Mouse (Mus musculus): ENCODE data around the gene Pde7b. TPM values are rescaled to one million over a fixed set of nuclear protein-coding genes. Genes with fewer than 3 reads are reported as not detected.

Gene Pde7b
- polyA plus RNA-seq (2012; rRNA removed), result 6.1 and 6.9 TPM in 2 replicates

GRCm38 (mm10) chr10:20724906-20725305 is at the start of gene Pde7b:
Gene Pde7b (minus strand): TSS chr10:20725078.

Other genes starting within 250 kb of the Pde7b start
- gene Ahi1, start 227.5 kb upstream of the Pde7b start, polyA plus RNA-seq (2012; rRNA removed), result 274 and 299 TPM in 2 replicates